Mouse (Mus musculus) thymus, postnatal 4 days (tissue): ENCODE data around the gene Sms.

Source experiments
- DNase-seq: peaks from one replicate; pipeline ENCODE4 v3.0.0; 2021

Sms gene

GRCm38 (mm10) chrX:157447431-157447830 is 44.7 kb downstream of the Sms start:
- DNase-seq: no peak

GRCm38 (mm10) chrX:157434768-157435167 is 57.3 kb downstream of the Sms start:
- no peak for DNase-seq

- no peak for DNase-seq
Observed at GRCm38 (mm10) chrX:157419451-157419850, 72.6 kb downstream of the Sms start.

GRCm38 (mm10) chrX:157415212-157415611 is 76.9 kb downstream of the Sms start, which contains the start of gene Phex:
Phex (minus strand) TSS chrX:157415312.
- DNase-seq: no peak

GRCm38 (mm10) chrX:157404919-157405318 is 87.2 kb downstream of the Sms start:
- DNase-seq: no peak
